Mouse (Mus musculus) embryonic facial prominence, embryonic 12.5 days (tissue): ENCODE results near the gene Plau. TPM values are rescaled to one million over a fixed set of nuclear protein-coding genes. Genes with fewer than 3 reads are reported as not detected.

Experiments
- ATAC-seq: fragments of 200-750 bp; cut with Nextera tagmentation; 2 replicates; pipeline ENCODE4 v1.8.0; 2017; ENCODE audit not compliant: insufficient number of reproducible peaks, insufficient read depth, low FRiP score, low TSS enrichment
- H3K27ac ChIP-seq: fragments of 300-500 bp; sonication (generic); 2 replicates; pipeline ENCODE4 v1.5.1; 2016; ENCODE audit warnings: mild to moderate bottlenecking
- H3K27me3 ChIP-seq: fragments of 300-500 bp; sonication (generic); 2 replicates; pipeline ENCODE4 v1.6.1; 2016; ENCODE audit warnings: mild to moderate bottlenecking, moderate library complexity
- H3K36me3 ChIP-seq: fragments of 300-500 bp; sonication (generic); 2 replicates; pipeline ENCODE4 v1.6.1; 2016; ENCODE audit warnings: mild to moderate bottlenecking
- H3K4me1 ChIP-seq: fragments of 300-500 bp; sonication (generic); 2 replicates; pipeline ENCODE4 v1.6.1; 2016
- H3K4me2 ChIP-seq: fragments of 300-500 bp; sonication (generic); replicated peaks from 2 replicates; pipeline ENCODE4 v1.6.1; 2016; ENCODE audit warnings: mild to moderate bottlenecking, moderate library complexity
- H3K4me3 ChIP-seq: fragments of 300-500 bp; sonication (generic); 2 replicates; pipeline ENCODE4 v1.5.1; 2016; ENCODE audit warnings: mild to moderate bottlenecking
- H3K9ac ChIP-seq: fragments of 300-500 bp; sonication (generic); 2 replicates; pipeline ENCODE4 v1.6.1; 2016; ENCODE audit warnings: mild to moderate bottlenecking, moderate library complexity
- H3K9me3 ChIP-seq: fragments of 300-500 bp; sonication (generic); 2 replicates; pipeline ENCODE4 v1.6.1; 2016; ENCODE audit warnings: mild to moderate bottlenecking, moderate library complexity
- WGBS: fragments of 180-500 bp; shearing (Covaris S2); methylation state at CpG from one replicate; pipeline ENCODE4 v1.1.7; 2016; 5-methylcytosine and 5-hydroxymethylcytosine counted together
- polyA plus RNA-seq: library from polyadenylated mRNA; unstranded; fragments of >200 nt; fragmentation: Nextera tagmentation; extraction: Ambion mirVana; gene quantifications from 2 replicates; pipeline ENCODE4 v1.2.1, GENCODE M21; 2016

The Plau gene
- polyA plus RNA-seq, 1 experiment from 2014 or later: 0.99 TPM

GRCm38 (mm10) chr14:20850498-20850897, 14.0 kb downstream of the Plau start:
- WGBS: 76% methylated on average over 2 of the region's 2 CpGs
- peaks cover 5% of the 10 kb centered on the region; the same call in 1 of the 2 replicates for H3K4me1 ChIP-seq
- no peak overlapping the region for H3K4me3 ChIP-seq
- H3K9me3 ChIP-seq: no peaks in the 10 kb centered on the region
- H3K4me2 ChIP-seq: no peak overlapping the region
- no peak for ATAC-seq
- no peaks in the 10 kb centered on the region for H3K36me3 ChIP-seq
- no peaks in the 10 kb centered on the region for H3K27me3 ChIP-seq
- H3K9ac ChIP-seq: no peak overlapping the region
- H3K27ac ChIP-seq: no peak overlapping the region

GRCm38 (mm10) chr14:20851776-20852175, 15.3 kb downstream of the Plau start:
- ATAC-seq: no peak
- Histone ChIP-seq H3K9me3 (no peaks in the 10 kb centered on the region), H3K27me3 (no peaks in the 10 kb centered on the region), H3K27ac (no peak overlapping the region), H3K4me2 (no peak overlapping the region), H3K36me3 (no peaks in the 10 kb centered on the region), H3K4me3 (no peak overlapping the region), H3K9ac (no peak overlapping the region), H3K4me1 (peaks cover 1% of the 10 kb centered on the region; the same call in 1 of the 2 replicates)

- WGBS: 76% methylated on average over 2 of the region's 2 CpGs
- no peaks in the 10 kb centered on the region for H3K36me3 ChIP-seq
- no peak overlapping the region for H3K9ac ChIP-seq
- no peaks in the 10 kb centered on the region for H3K4me1 ChIP-seq
- ATAC-seq: no peak
- H3K27ac ChIP-seq: no peak overlapping the region
- H3K4me3 ChIP-seq: no peak overlapping the region
- H3K4me2 ChIP-seq: no peak overlapping the region
- H3K9me3 ChIP-seq: no peaks in the 10 kb centered on the region
- H3K27me3 ChIP-seq: no peaks in the 10 kb centered on the region
Measured at GRCm38 (mm10) chr14:20861152-20861551, 24.7 kb downstream of the Plau start.

GRCm38 (mm10) chr14:20861559-20861958, 25.1 kb downstream of the Plau start:
- no peak overlapping the region for H3K4me2 ChIP-seq
- H3K4me3 ChIP-seq: no peak overlapping the region
- H3K36me3 ChIP-seq: no peaks in the 10 kb centered on the region
- 82% methylated on average over 5 of the region's 5 CpGs for WGBS
- H3K9ac ChIP-seq: no peak overlapping the region
- no peak overlapping the region for H3K27ac ChIP-seq
- H3K4me1 ChIP-seq: no peaks in the 10 kb centered on the region
- H3K27me3 ChIP-seq: no peaks in the 10 kb centered on the region
- H3K9me3 ChIP-seq: no peaks in the 10 kb centered on the region
- ATAC-seq: no peak

- Histone ChIP-seq H3K27me3 (no peaks in the 10 kb centered on the region), H3K27ac (no peak overlapping the region), H3K9ac (no peak overlapping the region), H3K4me1 (no peaks in the 10 kb centered on the region), H3K9me3 (no peaks in the 10 kb centered on the region), H3K36me3 (no peaks in the 10 kb centered on the region), H3K4me3 (no peak overlapping the region), H3K4me2 (no peak overlapping the region)
- 62% methylated on average over 6 of the region's 6 CpGs for WGBS
- no peak for ATAC-seq
Measured at GRCm38 (mm10) chr14:20863306-20864065, 27.0 kb downstream of the Plau start.

DNA sequence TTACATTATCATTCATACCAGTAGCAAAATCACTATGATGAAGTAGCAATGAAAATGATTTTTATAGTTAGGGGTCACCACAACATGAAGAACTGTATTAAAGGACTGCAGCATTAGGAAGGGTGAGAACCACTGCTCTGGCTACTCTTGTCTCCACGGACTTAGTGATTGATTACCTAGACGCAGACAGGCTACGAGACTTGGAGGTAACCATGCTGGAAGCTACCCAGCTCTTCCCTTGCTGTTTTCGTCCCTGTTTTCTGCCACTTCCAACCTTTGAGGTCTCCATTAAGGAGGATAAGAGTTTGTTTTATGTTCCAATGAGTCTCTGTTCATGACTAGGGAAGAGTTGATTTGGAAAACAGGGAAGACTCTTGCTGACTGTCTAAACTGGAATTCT, 27.7 kb downstream of the Plau start:
- Histone ChIP-seq H3K36me3 (no peaks in the 10 kb centered on the region), H3K4me3 (no peak overlapping the region)
- WGBS: 69% methylated on average over 4 of the region's 4 CpGs

DNA sequence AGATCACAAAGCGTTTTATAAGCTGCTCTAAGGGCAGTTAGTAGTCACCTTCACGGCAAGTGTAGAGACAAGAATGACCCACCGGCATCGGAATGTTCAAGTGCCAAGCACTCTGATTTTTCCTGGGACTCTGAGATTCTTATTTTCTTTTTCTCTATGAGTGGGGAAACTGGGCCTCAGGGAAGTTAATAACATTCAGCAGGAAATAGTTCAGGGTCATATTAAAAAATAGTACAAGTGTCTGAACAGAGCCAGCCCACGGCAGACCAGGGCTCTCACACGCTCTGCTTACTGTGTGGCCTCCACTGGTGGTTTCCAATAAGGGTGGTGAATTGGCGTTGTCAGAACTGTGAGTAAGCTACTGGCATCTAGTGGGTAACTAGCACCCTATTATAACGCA, 29.1 kb downstream of the Plau start:
- Histone ChIP-seq H3K4me1 (no peaks in the 10 kb centered on the region), H3K9ac (no peak overlapping the region), H3K36me3 (no peaks in the 10 kb centered on the region), H3K4me2 (no peak overlapping the region), H3K27ac (no peak overlapping the region), H3K4me3 (no peak overlapping the region), H3K27me3 (no peaks in the 10 kb centered on the region), H3K9me3 (no peaks in the 10 kb centered on the region)
- ATAC-seq: no peak
- 89% methylated on average over 8 of the region's 8 CpGs for WGBS

More for the DNA sequence above, 27.7 kb downstream of the Plau start:
- H3K9ac ChIP-seq: no peak overlapping the region
- no peak overlapping the region for H3K27ac ChIP-seq
- ATAC-seq: no peak
- no peaks in the 10 kb centered on the region for H3K9me3 ChIP-seq
- H3K4me2 ChIP-seq: no peak overlapping the region
- H3K27me3 ChIP-seq: no peaks in the 10 kb centered on the region
- no peaks in the 10 kb centered on the region for H3K4me1 ChIP-seq

DNA sequence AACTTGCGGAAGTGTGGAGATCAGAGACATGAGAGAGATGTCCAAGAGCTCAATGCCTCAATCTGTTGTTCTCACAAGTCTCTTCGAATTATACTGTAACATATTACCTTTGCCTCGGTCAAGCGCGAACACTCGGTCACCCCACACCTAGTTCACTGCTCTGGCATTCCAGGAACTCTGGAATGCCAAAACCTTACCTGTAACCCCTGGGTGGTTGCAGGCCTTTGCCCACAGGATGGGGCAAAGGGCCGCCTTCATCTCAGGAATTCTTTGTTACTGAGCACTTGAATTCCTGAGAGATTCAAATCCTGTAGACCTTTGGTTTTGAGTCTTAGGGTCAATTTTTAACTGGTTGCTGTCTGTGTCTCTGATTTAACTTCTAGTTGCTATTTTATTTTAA, 29.9 kb downstream of the Plau start:
- Histone ChIP-seq H3K27me3 (no peaks in the 10 kb centered on the region), H3K4me1 (no peaks in the 10 kb centered on the region), H3K36me3 (no peaks in the 10 kb centered on the region), H3K4me2 (no peak overlapping the region), H3K27ac (no peak overlapping the region), H3K4me3 (no peak overlapping the region), H3K9me3 (no peaks in the 10 kb centered on the region), H3K9ac (no peak overlapping the region)
- no peak for ATAC-seq
- WGBS: 87% methylated on average over 7 of the region's 7 CpGs

DNA sequence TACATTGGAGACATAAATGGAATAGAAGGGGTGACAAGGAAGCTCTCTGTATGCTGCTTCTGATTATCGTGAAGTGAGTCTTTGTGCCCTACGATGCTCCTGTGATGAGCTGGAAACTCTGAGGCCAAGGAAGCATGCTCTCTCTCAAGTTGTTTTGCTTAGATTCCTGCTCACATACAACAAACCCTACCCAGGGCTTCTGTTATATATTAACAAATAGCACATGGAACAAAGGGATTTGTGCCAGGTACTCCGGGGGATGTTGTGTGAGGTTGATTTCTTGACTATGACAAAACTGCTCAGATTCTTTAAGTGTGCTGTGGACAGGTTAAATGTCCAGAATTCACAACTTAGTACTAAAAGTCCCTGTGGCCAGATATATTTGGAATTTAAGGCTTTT, 33.6 kb downstream of the Plau start:
- Histone ChIP-seq H3K4me2 (no peak overlapping the region), H3K27me3 (no peaks in the 10 kb centered on the region), H3K4me3 (no peak overlapping the region), H3K36me3 (no peaks in the 10 kb centered on the region), H3K27ac (no peak overlapping the region), H3K9ac (no peak overlapping the region), H3K9me3 (no peaks in the 10 kb centered on the region), H3K4me1 (no peaks in the 10 kb centered on the region)
- no peak for ATAC-seq
- 86% methylated on average over 3 of the region's 3 CpGs for WGBS

DNA sequence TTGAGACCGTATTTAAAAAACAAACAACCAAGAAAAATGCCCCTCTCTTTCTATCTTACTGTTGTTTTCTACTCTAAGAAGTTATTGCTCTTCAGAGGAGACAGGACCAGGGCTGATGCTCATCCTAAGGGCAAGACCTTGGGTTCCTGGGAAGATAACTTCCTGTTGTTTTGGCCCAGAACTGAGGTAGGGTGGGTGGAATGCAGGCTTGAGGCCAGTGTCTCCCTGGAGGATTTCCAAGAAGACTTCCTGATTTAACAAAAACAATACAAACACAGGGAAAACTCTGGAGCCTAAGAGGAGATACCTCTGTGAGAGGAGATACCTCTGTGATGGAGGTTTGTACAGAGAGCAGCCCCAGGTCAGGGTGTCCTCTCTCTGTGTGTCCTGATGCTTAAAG, 35.0 kb downstream of the Plau start:
- no peaks in the 10 kb centered on the region for H3K27me3 ChIP-seq
- WGBS: 73% methylated on average over 1 of the region's 1 CpGs
- no peaks in the 10 kb centered on the region for H3K4me1 ChIP-seq
- no peak for ATAC-seq
- no peak overlapping the region for H3K4me3 ChIP-seq
- H3K9ac ChIP-seq: no peak overlapping the region
- H3K27ac ChIP-seq: no peak overlapping the region
- H3K4me2 ChIP-seq: no peak overlapping the region
- no peaks in the 10 kb centered on the region for H3K9me3 ChIP-seq
- H3K36me3 ChIP-seq: no peaks in the 10 kb centered on the region

GRCm38 (mm10) chr14:20873307-20873706, 36.8 kb downstream of the Plau start:
- no peaks in the 10 kb centered on the region for H3K4me1 ChIP-seq
- H3K27me3 ChIP-seq: no peaks in the 10 kb centered on the region
- H3K9ac ChIP-seq: no peak overlapping the region
- no peak overlapping the region for H3K27ac ChIP-seq
- no peak overlapping the region for H3K4me2 ChIP-seq
- H3K36me3 ChIP-seq: no peaks in the 10 kb centered on the region
- WGBS: under 1% methylated on average over 8 of the region's 8 CpGs
- H3K9me3 ChIP-seq: no peaks in the 10 kb centered on the region
- no peak overlapping the region for H3K4me3 ChIP-seq
- ATAC-seq: no peak

DNA sequence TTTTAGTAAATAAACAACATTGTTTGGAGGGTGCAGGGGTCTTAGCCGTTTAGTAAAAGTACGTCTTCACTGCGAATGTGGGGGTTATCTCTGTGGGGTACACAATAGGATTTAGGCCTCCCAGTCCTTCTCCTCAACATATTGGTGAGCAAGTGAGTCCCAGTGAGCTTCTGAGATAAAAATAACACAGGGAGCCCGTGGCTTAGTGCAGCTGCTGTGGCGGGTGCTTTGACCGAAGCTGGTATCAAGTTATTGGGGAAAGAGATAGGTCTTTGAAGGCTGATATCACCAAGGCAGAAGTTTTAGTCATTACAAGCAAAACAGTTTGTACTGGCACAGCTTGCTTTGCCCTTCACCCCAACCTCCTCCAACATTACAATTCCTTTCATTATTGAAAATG, 37.5 kb downstream of the Plau start:
- H3K4me2 ChIP-seq: no peak overlapping the region
- no peak overlapping the region for H3K9ac ChIP-seq
- no peak overlapping the region for H3K27ac ChIP-seq
- ATAC-seq: no peak
- H3K36me3 ChIP-seq: no peaks in the 10 kb centered on the region
- 45% methylated on average over 6 of the region's 6 CpGs for WGBS
- no peak overlapping the region for H3K4me3 ChIP-seq
- H3K4me1 ChIP-seq: no peaks in the 10 kb centered on the region
- no peaks in the 10 kb centered on the region for H3K9me3 ChIP-seq
- no peaks in the 10 kb centered on the region for H3K27me3 ChIP-seq
